Mouse (Mus musculus) liver, adult 2 months (tissue): ENCODE measurements at regions not wholly inside any gene's neighbourhood (a gene's known extent, or its start where the extent isn't known, plus 50 kb on each side); places are given as distances from the start of the nearest gene placed in this dataset.

Source experiments
- DNase-seq: peaks from one replicate; pipeline ENCODE4 v3.0.0-alpha.2; 2011; ENCODE audit warnings: low read depth, low spot score; ENCODE audit errors: extremely low read depth
- H3K27ac ChIP-seq: fragments of 200-500 bp; replicated peaks from 2 replicates; pipeline ENCODE4 v1.5.1; 2012; ENCODE audit warnings: low read depth, mild to moderate bottlenecking, control low read depth, inconsistent platforms, low read length; ENCODE audit not compliant: insufficient read depth
- H3K27me3 ChIP-seq: fragments of 200-500 bp; 2 replicates; pipeline ENCODE4 v1.6.1; 2012; ENCODE audit warnings: mild to moderate bottlenecking, moderate library complexity, low read length, inconsistent platforms; ENCODE audit not compliant: control insufficient read depth, insufficient read depth
- H3K36me3 ChIP-seq: fragments of 200-500 bp; 2 replicates; pipeline ENCODE4 v1.6.1; 2012; ENCODE audit warnings: low read length, inconsistent platforms; ENCODE audit not compliant: control insufficient read depth, insufficient read depth
- H3K4me1 ChIP-seq: fragments of 200-500 bp; 2 replicates; pipeline ENCODE4 v1.6.1; 2011; ENCODE audit warnings: low read length; ENCODE audit not compliant: control insufficient read depth, insufficient read depth
- H3K4me3 ChIP-seq: fragments of 200-500 bp; 2 replicates; pipeline ENCODE4 v1.5.1; 2011; ENCODE audit warnings: low read depth, mild to moderate bottlenecking, control low read depth, low read length, moderate library complexity; ENCODE audit not compliant: insufficient read depth
- H3K79me2 ChIP-seq: fragments of 200-500 bp; 2 replicates; pipeline ENCODE4 v1.6.1; 2012; ENCODE audit warnings: inconsistent platforms, mild to moderate bottlenecking, low read length, moderate library complexity; ENCODE audit not compliant: control insufficient read depth, insufficient read depth
- H3K9ac ChIP-seq: fragments of 200-500 bp; 2 replicates; pipeline ENCODE4 v1.6.1; 2012; ENCODE audit warnings: low read depth, mild to moderate bottlenecking, control low read depth, inconsistent platforms, low read length
- CTCF ChIP-seq: fragments of 200-500 bp; IDR thresholded peaks from 2 replicates; pipeline ENCODE4 v1.5.1; 2011; ENCODE audit warnings: low read depth, low read length, control low read depth
- POLR2A ChIP-seq: fragments of 200-500 bp; IDR thresholded peaks from 2 replicates; pipeline ENCODE4 v1.6.1; 2011; ENCODE audit warnings: low read length, control low read depth; ENCODE audit not compliant: insufficient read depth; ENCODE audit errors: extremely low read depth
- WGBS: fragments of 180-500 bp; shearing (Covaris S2); methylation state at CpG from one replicate; pipeline ENCODE4 v1.1.7; 2018; 5-methylcytosine and 5-hydroxymethylcytosine counted together

DNA sequence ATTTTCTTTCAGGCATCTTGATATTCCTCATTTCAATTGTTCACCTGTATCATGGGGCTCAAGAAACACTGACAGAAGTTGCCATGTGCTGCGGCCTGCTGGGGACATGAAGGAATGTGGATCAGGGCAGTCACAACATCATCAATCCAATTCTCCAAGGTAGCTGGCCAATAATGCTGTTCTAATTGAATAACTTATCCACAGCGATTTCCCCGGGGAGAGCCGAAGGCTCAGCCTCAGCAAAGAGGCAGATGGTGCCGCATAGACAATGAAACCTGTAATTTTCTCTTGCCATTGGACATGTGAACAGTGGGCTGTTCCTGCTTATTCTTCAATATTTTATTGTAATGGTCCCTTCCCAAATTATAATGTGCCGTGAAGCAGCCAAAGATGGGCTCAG, 429.1 kb upstream of the Klf12 start:
- WGBS: 96% methylated on average over 6 of the region's 6 CpGs
- Histone ChIP-seq H3K27ac (no peak overlapping the region), H3K4me1 (no peaks in the 10 kb centered on the region), H3K27me3 (no peaks in the 10 kb centered on the region), H3K79me2 (no peaks in the 10 kb centered on the region), H3K4me3 (no peak overlapping the region), H3K9ac (no peak overlapping the region), H3K36me3 (no peaks in the 10 kb centered on the region)
- no peak for DNase-seq
- TF ChIP-seq POLR2A (no peak), CTCF (no peak)

DNA sequence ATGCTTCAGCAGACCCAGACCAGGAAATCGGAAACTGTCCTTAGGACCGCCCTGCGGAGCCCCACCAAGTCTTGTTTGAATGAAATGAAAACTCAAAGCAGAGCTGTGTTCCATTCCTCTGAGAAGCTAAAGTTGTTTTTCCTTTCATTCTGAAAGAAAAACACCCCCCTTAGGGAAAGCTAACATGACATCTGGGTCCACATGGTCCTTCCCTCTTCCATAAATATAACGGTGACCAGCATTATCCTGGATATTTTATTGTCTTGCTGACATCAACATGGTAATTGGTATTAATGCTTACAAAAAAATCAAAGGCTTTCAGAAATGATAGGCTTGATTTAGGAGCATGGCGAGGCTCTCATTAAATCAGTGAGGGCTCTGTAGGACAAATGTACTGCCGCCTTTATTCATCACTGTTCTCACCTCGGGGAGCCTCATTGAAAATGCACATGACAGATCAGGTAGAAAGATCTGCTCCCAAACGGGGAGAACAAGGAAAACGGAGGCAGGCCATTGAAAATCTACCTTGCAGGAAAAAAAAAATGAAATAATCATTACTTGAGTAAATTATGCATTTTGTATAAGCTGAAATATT, 381.0 kb upstream of the Klf12 start:
- Histone ChIP-seq H3K9ac (no peak overlapping the region), H3K36me3 (no peaks in the 10 kb centered on the region), H3K27ac (no peak overlapping the region), H3K4me3 (no peak overlapping the region), H3K4me1 (no peaks in the 10 kb centered on the region), H3K79me2 (no peaks in the 10 kb centered on the region), H3K27me3 (no peaks in the 10 kb centered on the region)
- no peak for TF ChIP-seq CTCF
- WGBS: 79% methylated on average over 9 of the region's 9 CpGs
- DNase-seq: no peak

DNA sequence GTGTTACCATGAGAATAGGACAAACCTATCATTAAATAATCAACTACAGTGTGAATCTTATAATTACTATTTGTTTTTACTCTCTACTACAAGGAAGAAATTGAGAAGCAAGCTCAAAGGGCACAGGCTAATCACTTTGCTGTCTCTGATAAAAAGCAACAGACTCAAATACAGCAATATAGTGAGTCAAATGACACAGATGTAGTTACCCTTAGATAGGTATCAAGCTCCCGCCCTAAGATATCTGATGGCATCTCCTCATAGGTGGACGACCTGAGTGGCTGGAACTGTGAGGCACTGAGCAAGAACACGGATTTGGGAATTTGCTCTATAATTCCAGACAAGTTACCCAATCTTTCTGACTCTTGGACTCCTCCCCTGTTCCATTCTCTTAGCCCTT, 379.7 kb upstream of the Klf12 start:
- Histone ChIP-seq H3K79me2 (no peaks in the 10 kb centered on the region), H3K27ac (no peak overlapping the region), H3K36me3 (no peaks in the 10 kb centered on the region), H3K9ac (no peak overlapping the region), H3K4me3 (no peak overlapping the region), H3K27me3 (no peaks in the 10 kb centered on the region), H3K4me1 (no peaks in the 10 kb centered on the region)
- 82% methylated on average over 3 of the region's 3 CpGs for WGBS
- no peak for DNase-seq
- TF ChIP-seq POLR2A: no peak

DNA sequence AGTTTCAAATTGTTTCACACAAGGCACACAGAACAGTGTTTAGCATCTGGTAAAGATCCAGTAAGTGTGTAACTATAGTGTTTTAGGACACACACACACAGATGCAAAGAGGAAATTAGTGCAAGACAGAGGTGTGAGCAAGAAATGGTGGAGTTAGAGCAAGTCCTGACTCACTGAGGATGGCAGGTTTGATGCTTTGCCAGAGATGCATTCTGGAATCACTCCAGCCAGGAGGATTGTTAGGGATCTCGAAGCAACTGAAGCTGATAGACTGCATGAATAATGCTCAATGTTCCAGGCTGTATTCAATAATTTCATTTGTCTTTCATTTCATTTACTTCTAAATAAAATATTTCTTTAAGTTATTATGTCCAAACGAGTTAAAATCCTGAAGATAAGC, 357.6 kb upstream of the Klf12 start:
- Histone ChIP-seq H3K9ac (no peak overlapping the region), H3K27ac (no peak overlapping the region), H3K4me1 (no peaks in the 10 kb centered on the region), H3K79me2 (no peaks in the 10 kb centered on the region), H3K27me3 (no peaks in the 10 kb centered on the region), H3K4me3 (no peak overlapping the region), H3K36me3 (no peaks in the 10 kb centered on the region)
- TF ChIP-seq POLR2A (no peak), CTCF (no peak)
- no peak for DNase-seq
- 73% methylated on average over 2 of the region's 2 CpGs for WGBS

DNA sequence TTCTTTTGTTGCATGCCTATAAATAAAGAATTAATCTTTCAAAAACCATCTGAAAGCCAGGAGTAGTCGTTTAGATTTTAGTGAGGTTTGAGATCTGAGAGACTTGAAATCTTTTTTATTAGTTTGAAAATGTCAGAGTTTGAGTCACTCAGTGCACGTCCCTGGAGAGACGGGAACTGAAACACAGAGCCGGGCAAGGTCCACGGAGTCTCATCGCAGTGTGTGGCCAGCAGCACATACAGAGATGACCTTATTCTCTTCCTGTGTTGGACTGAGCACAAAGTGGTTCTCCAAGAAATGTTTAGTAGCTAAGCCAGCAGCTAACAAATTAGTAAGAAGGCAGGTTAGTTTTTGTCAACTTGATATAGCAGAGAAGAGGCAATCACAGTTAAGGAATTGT, 350.0 kb upstream of the Klf12 start:
- no peak overlapping the region for H3K4me3 ChIP-seq
- 27% methylated on average over 6 of the region's 6 CpGs for WGBS
- H3K27me3 ChIP-seq: no peaks in the 10 kb centered on the region
- no peaks in the 10 kb centered on the region for H3K36me3 ChIP-seq
- DNase-seq: peak; percentile 5
- no peak overlapping the region for H3K9ac ChIP-seq
- no peaks in the 10 kb centered on the region for H3K79me2 ChIP-seq
- no peak overlapping the region for H3K27ac ChIP-seq
- no peaks in the 10 kb centered on the region for H3K4me1 ChIP-seq
- no peak for TF ChIP-seq CTCF
- no peak for TF ChIP-seq POLR2A

DNA sequence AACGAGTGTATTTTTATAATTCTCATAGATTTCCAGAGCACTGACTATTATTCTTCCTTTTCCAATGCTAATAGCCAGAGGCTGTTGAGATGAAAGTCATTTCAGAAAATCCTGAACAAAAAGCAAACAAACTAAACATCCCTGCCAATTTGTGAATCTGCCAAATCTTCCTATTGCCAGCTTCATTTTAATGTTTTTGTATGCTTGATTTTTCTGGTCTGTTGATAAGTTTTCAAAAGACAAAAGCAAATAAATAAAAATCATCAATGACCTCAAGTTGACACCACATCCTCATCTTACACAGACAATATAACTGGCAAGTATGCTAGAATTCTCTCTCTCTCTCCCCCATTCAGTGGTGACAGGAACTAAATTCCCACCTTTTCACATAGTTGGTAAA, 347.2 kb upstream of the Klf12 start:
- 44% methylated on average over 1 of the region's 1 CpGs for WGBS

More for the DNA sequence above, 347.2 kb upstream of the Klf12 start:
- Histone ChIP-seq H3K27ac (no peak overlapping the region), H3K4me3 (no peak overlapping the region), H3K27me3 (no peaks in the 10 kb centered on the region), H3K4me1 (no peaks in the 10 kb centered on the region), H3K36me3 (no peaks in the 10 kb centered on the region), H3K79me2 (no peaks in the 10 kb centered on the region), H3K9ac (no peak overlapping the region)
- DNase-seq: peak; percentile 10
- TF ChIP-seq CTCF (no peak), POLR2A (no peak)
